Comparison of ENCODE assay signal across 12 mouse cellular contexts in genomic region chr1:194699321-194699720, GRCm38 (mm10).
"Had no signal": no experiment of that assay in that cellular context is flagged by ENCODE, and none has a peak within 500 bp of the region (broad histone marks: within the 10 kb centered on the region; RNA-seq: fewer than 3 reads in every experiment).

No protein-coding gene starts in this region.

- H3K27me3 ChIP-seq: liver, embryonic 13.5 days had no signal

- DNase-seq: kidney, adult 9 months; kidney, postnatal 36 days; left cerebral cortex, postnatal 4 days; liver, embryonic 13.5 days; lung, adult 2 months; lung, postnatal 14 days; lung, postnatal 4 days; midbrain, embryonic 14.5 days; thymus, adult 18-20 months; thymus, postnatal 36 days had no signal

- H3K9ac ChIP-seq: liver, embryonic 13.5 days had no signal

- ATAC-seq: intestine, postnatal 0 days had no signal

- H3K27ac ChIP-seq: liver, embryonic 13.5 days had no signal

- H3K4me3 ChIP-seq: liver, embryonic 13.5 days had no signal

- H3K9me3 ChIP-seq: liver, embryonic 13.5 days had no signal

- H3K4me2 ChIP-seq: liver, embryonic 13.5 days; midbrain, embryonic 11.5 days had no signal

- H3K36me3 ChIP-seq: liver, embryonic 13.5 days had no signal
